ENCODE assay signal across 8 mouse cellular contexts in genomic region chr7:44360792-44361301, GRCm38 (mm10). TPM values are rescaled to one million over a fixed set of nuclear protein-coding genes. Genes with fewer than 3 reads are reported as not detected.
DNase-seq lines count a peak whose midpoint lies in the region; ATAC-seq lines count a peak whose summit lies in the region.

No protein-coding gene starts in this region.

- H3K9ac ChIP-seq in heart, embryonic 11.5 days (ENCODE audit: low read depth, low read length), result no peak overlapping the region
- peak overlapping the region; percentile 69 for H3K9ac ChIP-seq in hindbrain, embryonic 15.5 days
- peak overlapping the region; percentile 79; the same call in 1 of the 2 replicates for H3K9ac ChIP-seq in midbrain, embryonic 16.5 days (ENCODE audit: low read depth, low read length)

- peaks cover 17% of the 10 kb centered on the region for H3K4me1 ChIP-seq in heart, embryonic 11.5 days (ENCODE audit: control insufficient read depth, insufficient read depth, low read length)
- H3K4me1 ChIP-seq in hindbrain, embryonic 15.5 days (replicated peaks), result peaks cover 35% of the 10 kb centered on the region
- peaks cover 25% of the 10 kb centered on the region for H3K4me1 ChIP-seq in midbrain, embryonic 16.5 days (ENCODE audit: control insufficient read depth, insufficient read depth, low read length)

- H3K36me3 ChIP-seq in heart, embryonic 11.5 days (ENCODE audit: control insufficient read depth, insufficient read depth, low read length), result no peaks in the 10 kb centered on the region
- no peaks in the 10 kb centered on the region for H3K36me3 ChIP-seq in hindbrain, embryonic 15.5 days
- H3K36me3 ChIP-seq in midbrain, embryonic 16.5 days (ENCODE audit: control insufficient read depth, insufficient read depth, low read length), result peaks cover 5% of the 10 kb centered on the region; the same call in 1 of the 2 replicates

- no peak for ATAC-seq in heart, embryonic 11.5 days (replicated peaks; ENCODE audit: insufficient number of reproducible peaks, low FRiP score, low TSS enrichment)
- ATAC-seq in hindbrain, embryonic 15.5 days (ENCODE audit: low FRiP score, low read depth), result peak; percentile 60
- peak; percentile 46 for ATAC-seq in midbrain, embryonic 16.5 days
- no peak for ATAC-seq in erythroid progenitor cell, adult 5-6 weeks (replicated peaks; ENCODE audit: low FRiP score, poor library complexity, severe bottlenecking)

- no peak overlapping the region for H3K27ac ChIP-seq in heart, embryonic 11.5 days (ENCODE audit: low read depth, low read length)
- peak overlapping the region; percentile 92 for H3K27ac ChIP-seq in hindbrain, embryonic 15.5 days (replicated peaks)
- peak overlapping the region; percentile 94 for H3K27ac ChIP-seq in midbrain, embryonic 16.5 days (ENCODE audit: low read length)

- H3K4me3 ChIP-seq in heart, embryonic 11.5 days (ENCODE audit: low read depth, low read length), result peak overlapping the region; percentile 59; the same call in 1 of the 2 replicates
- peak overlapping the region; percentile 56 for H3K4me3 ChIP-seq in hindbrain, embryonic 15.5 days
- peak overlapping the region; percentile 48 for H3K4me3 ChIP-seq in midbrain, embryonic 16.5 days (ENCODE audit: low read depth, low read length)

- H3K4me2 ChIP-seq in heart, embryonic 11.5 days, result peak overlapping the region; percentile 94
- peak overlapping the region; percentile 98 for H3K4me2 ChIP-seq in hindbrain, embryonic 15.5 days
- H3K4me2 ChIP-seq in midbrain, embryonic 16.5 days (ENCODE audit: low read length), result peak overlapping the region; percentile 92

- peaks cover 46% of the 10 kb centered on the region for H3K27me3 ChIP-seq in heart, embryonic 11.5 days (ENCODE audit: control insufficient read depth, insufficient read depth, low read length)
- peaks cover 5% of the 10 kb centered on the region; the same call in 1 of the 2 replicates for H3K27me3 ChIP-seq in hindbrain, embryonic 15.5 days
- no peaks in the 10 kb centered on the region for H3K27me3 ChIP-seq in midbrain, embryonic 16.5 days (ENCODE audit: control insufficient read depth, insufficient read depth, low read depth, low read length)

- DNase-seq in heart, postnatal 14 days, result no peak
- DNase-seq in spleen, adult 18-20 months, result peak; percentile 13 to 23
- no peak for DNase-seq in spleen, postnatal 4 days (ENCODE audit: low spot score in 2 of 2)
- DNase-seq in layer of hippocampus, adult 11-12 months (ENCODE audit: low spot score), result no peak

- 9% methylated on average over 21 of the region's 21 CpGs for WGBS in heart, embryonic 11.5 days (ENCODE audit: insufficient replicate concordance)
- 5% methylated on average over 21 of the region's 21 CpGs for WGBS in hindbrain, embryonic 15.5 days
- 6% methylated on average over 21 of the region's 21 CpGs for WGBS in midbrain, embryonic 16.5 days

- intact Hi-C loops in heart, postnatal 14 days (cut with DNase I), result no loop called here

- H3K9me3 ChIP-seq in heart, embryonic 11.5 days (replicated peaks; ENCODE audit: control insufficient read depth, low read length), result no peaks in the 10 kb centered on the region
- H3K9me3 ChIP-seq in hindbrain, embryonic 15.5 days, result no peaks in the 10 kb centered on the region
- no peaks in the 10 kb centered on the region for H3K9me3 ChIP-seq in midbrain, embryonic 16.5 days (replicated peaks; ENCODE audit: control insufficient read depth, low read length, poor library complexity, severe bottlenecking)

RNA-seq across cellular contexts. Expression of gene Syt3, which starts 23.1 kb away (rescaled TPM):
- polyA plus RNA-seq in heart, embryonic 11.5 days (2014; fragmentation: Nextera tagmentation; extraction: Ambion mirVana), result 0.32 and 0.59 TPM in 2 replicates
- total RNA-seq in heart, postnatal 14 days (2021), result 1 to 10 TPM; 1.5 to 2.2 TPM
- polyA plus RNA-seq in hindbrain, embryonic 15.5 days (2015; fragmentation: Nextera tagmentation; extraction: Ambion mirVana), result 58.9 and 68.8 TPM in 2 replicates
- polyA plus RNA-seq in midbrain, embryonic 16.5 days (2015; fragmentation: Nextera tagmentation; extraction: Ambion mirVana), result 57.4 and 73.2 TPM in 2 replicates
- not detected in 2 replicates for total RNA-seq in erythroid progenitor cell, adult 5-6 weeks (2015; ENCODE audit: low replicate concordance)
- total RNA-seq in erythroid progenitor cell, adult 5-6 weeks (2017; ENCODE audit: low replicate concordance), result not detected in 2 replicates

RNA-seq across cellular contexts. Expression of gene 1700008O03Rik, which starts 24.8 kb away (rescaled TPM):
- 0.65 and 1.0 TPM in 2 replicates for polyA plus RNA-seq in heart, embryonic 11.5 days (2014; fragmentation: Nextera tagmentation; extraction: Ambion mirVana)
- under 1 TPM in 1 of 2 experiments, not detected in 1; 0.24 TPM for total RNA-seq in heart, postnatal 14 days (2021)
- polyA plus RNA-seq in hindbrain, embryonic 15.5 days (2015; fragmentation: Nextera tagmentation; extraction: Ambion mirVana), result 2.8 and 2.9 TPM in 2 replicates
- polyA plus RNA-seq in midbrain, embryonic 16.5 days (2015; fragmentation: Nextera tagmentation; extraction: Ambion mirVana), result 2.0 and 3.6 TPM in 2 replicates
- total RNA-seq in erythroid progenitor cell, adult 5-6 weeks (2015; ENCODE audit: low replicate concordance), result not detected in 2 replicates
- total RNA-seq in erythroid progenitor cell, adult 5-6 weeks (2017; ENCODE audit: low replicate concordance), result not detected in 2 replicates

RNA-seq across cellular contexts. Expression of gene Shank1, which starts 50.8 kb away (rescaled TPM):
- 1.1 and 1.3 TPM in 2 replicates for polyA plus RNA-seq in heart, embryonic 11.5 days (2014; fragmentation: Nextera tagmentation; extraction: Ambion mirVana)
- 1 to 10 TPM; 1.0 to 1.4 TPM for total RNA-seq in heart, postnatal 14 days (2021)
- 38.7 and 42.3 TPM in 2 replicates for polyA plus RNA-seq in hindbrain, embryonic 15.5 days (2015; fragmentation: Nextera tagmentation; extraction: Ambion mirVana)
- polyA plus RNA-seq in midbrain, embryonic 16.5 days (2015; fragmentation: Nextera tagmentation; extraction: Ambion mirVana), result 35.6 and 36.8 TPM in 2 replicates
- total RNA-seq in erythroid progenitor cell, adult 5-6 weeks (2015; ENCODE audit: low replicate concordance), result not detected in 2 replicates
- under 0.01 and 0.23 TPM in 2 replicates for total RNA-seq in erythroid progenitor cell, adult 5-6 weeks (2017; ENCODE audit: low replicate concordance)

RNA-seq across cellular contexts. Expression of gene Clec11a, which starts 54.1 kb away (rescaled TPM):
- 0.65 and 0.84 TPM in 2 replicates for polyA plus RNA-seq in heart, embryonic 11.5 days (2014; fragmentation: Nextera tagmentation; extraction: Ambion mirVana)
- total RNA-seq in heart, postnatal 14 days (2021), result under 1 TPM; 0.84 to 0.88 TPM
- polyA plus RNA-seq in hindbrain, embryonic 15.5 days (2015; fragmentation: Nextera tagmentation; extraction: Ambion mirVana), result 3.0 and 3.4 TPM in 2 replicates
- polyA plus RNA-seq in midbrain, embryonic 16.5 days (2015; fragmentation: Nextera tagmentation; extraction: Ambion mirVana), result 4.0 and 4.2 TPM in 2 replicates
- total RNA-seq in erythroid progenitor cell, adult 5-6 weeks (2015; ENCODE audit: low replicate concordance), result 2.5 TPM in 1 of 2 replicates, not detected in the other
- not detected in 2 replicates for total RNA-seq in erythroid progenitor cell, adult 5-6 weeks (2017; ENCODE audit: low replicate concordance)

Comparison
In these comparisons a context has a peak if more than half of its experiments do, and no peak if none do; other contexts are left out.
1. DNase-seq: peak in spleen, adult 18-20 months (2 of 2); none in heart, postnatal 14 days (0 of 2), spleen, postnatal 4 days (0 of 2) and layer of hippocampus, adult 11-12 months (single experiment).
2. ATAC-seq: peak in hindbrain, embryonic 15.5 days (single experiment) and midbrain, embryonic 16.5 days (single experiment); none in heart, embryonic 11.5 days (single experiment) and erythroid progenitor cell, adult 5-6 weeks (single experiment).
3. RNA of gene Syt3, which starts 23.1 kb away (polyA plus RNA-seq): 57.4 to 73.2 TPM in midbrain, embryonic 16.5 days and 58.9 to 68.8 TPM in hindbrain, embryonic 15.5 days; 0.32 to 0.59 TPM in heart, embryonic 11.5 days; every median in the first group is over 10 times any median in the second.
4. RNA of gene Shank1, which starts 50.8 kb away (polyA plus RNA-seq): 38.7 to 42.3 TPM in hindbrain, embryonic 15.5 days and 35.6 to 36.8 TPM in midbrain, embryonic 16.5 days; 1.1 to 1.3 TPM in heart, embryonic 11.5 days; every median in the first group is over 10 times any median in the second.
5. Peak in every context shown above with its lines, with median percentiles within 50 percentile points of each other: H3K4me2 ChIP-seq and H3K4me3 ChIP-seq.